Mouse (Mus musculus): Measurements from ENCODE around the gene Dhps. TPM values are rescaled to one million over a fixed set of nuclear protein-coding genes. Genes with fewer than 3 reads are reported as not detected.
"Not testable (repeated sequence)": the region's sequence is repeated elsewhere in the genome, so short reads cannot be mapped to it uniquely, and the experiment has no call there.

Gene Dhps
- polyA plus RNA-seq, 1 experiment from 2014 or later: 67.8 TPM

DNA sequence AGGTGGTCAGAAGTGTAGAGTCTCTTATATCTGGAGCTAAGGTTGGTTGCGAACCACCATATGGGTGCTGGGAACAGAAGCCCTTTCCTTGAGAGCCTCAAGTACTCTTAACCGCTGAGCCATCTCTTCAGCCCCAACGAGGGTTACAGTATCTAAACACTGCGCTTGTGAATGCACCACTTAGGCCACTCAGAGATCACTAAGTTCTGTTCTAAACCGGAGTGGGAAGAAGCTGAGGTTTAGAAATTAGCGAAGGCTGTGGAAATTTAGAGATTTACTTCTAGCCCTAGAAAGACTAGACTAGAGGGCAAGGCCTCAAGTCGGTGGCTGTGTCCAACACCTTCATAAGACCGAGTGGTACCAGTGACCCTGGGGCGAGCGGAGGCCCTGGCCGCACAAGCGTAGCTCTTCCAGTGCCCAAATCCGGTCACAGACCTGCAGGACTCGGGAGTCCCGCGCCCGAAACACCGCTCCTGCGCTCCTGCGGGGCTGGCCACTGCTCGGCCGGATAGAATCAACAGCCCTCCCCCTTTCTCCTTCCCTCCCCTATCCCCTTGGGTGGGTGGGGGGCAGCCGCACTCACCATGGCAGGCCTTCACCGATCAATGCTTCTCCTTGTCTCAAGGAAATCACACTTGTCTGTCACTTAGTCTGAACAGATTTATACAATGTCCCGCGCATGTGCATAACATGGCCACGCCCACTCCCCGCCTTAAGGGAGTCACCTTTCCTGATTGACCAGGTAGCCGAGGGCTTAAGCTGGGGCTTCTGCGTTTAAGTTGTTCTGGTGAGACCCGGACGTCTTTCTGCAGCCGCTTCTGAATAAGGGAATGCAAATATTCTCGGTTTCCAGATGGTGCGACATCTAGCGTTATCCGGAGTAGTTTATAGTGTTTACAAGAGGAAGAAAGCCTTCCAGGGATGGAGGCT, 47.8 kb downstream of the Dhps start:
- Histone ChIP-seq H3K4me2 (replicated peaks; ENCODE audit: low read depth, low read length) (peak overlapping the region; percentile 49), H3K9ac (ENCODE audit: low read depth, low read length) (peak overlapping the region; percentile 69; the same call in 1 of the 2 replicates), H3K36me3 (ENCODE audit: control insufficient read depth, insufficient read depth, low read length) (no peaks in the 10 kb centered on the region), H3K4me1 (replicated peaks; ENCODE audit: control insufficient read depth, insufficient read depth, low read length) (no peaks in the 10 kb centered on the region), H3K9me3 (ENCODE audit: control insufficient read depth, low read length) (no peaks in the 10 kb centered on the region), H3K27me3 (ENCODE audit: control insufficient read depth, insufficient read depth, low read length) (no peaks in the 10 kb centered on the region), H3K27ac (ENCODE audit: low read depth, low read length) (peak overlapping the region; percentile 45; the same call in 1 of the 2 replicates), H3K4me3 (ENCODE audit: low read depth, low read length) (peak overlapping the region; percentile 58)
- ATAC-seq (ENCODE audit: low FRiP score): peak; percentile 71
- 7% methylated on average over 37 of the region's 37 CpGs for WGBS
- peak; percentile 84 for DNase-seq (ENCODE audit: low spot score)

DNA sequence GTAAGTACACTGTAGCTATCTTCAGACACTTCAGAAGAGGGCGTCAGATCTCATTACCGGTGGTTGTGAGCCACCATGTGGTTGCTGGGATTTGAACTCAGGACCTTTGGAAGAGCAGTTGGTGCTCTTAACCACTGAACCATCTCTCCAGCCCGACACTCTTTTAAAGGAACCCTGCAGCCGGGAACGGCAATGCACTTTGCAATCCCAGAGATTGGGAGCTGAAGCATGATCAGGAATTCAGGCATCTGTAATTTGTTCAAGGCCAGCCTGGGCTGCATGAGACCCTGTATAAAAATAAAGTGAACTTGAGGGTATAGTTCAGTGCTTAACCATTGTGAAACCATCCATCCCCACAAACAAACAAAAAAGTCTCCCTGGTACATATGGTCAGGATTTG, 48.7 kb downstream of the Dhps start:
- not testable (repeated sequence) for H3K27me3 ChIP-seq (ENCODE audit: control insufficient read depth, insufficient read depth, low read length); H3K9me3 ChIP-seq (ENCODE audit: control insufficient read depth, low read length); H3K4me2 ChIP-seq (replicated peaks; ENCODE audit: low read depth, low read length); H3K27ac ChIP-seq (ENCODE audit: low read depth, low read length); H3K36me3 ChIP-seq (ENCODE audit: control insufficient read depth, insufficient read depth, low read length); DNase-seq (ENCODE audit: low spot score); H3K4me1 ChIP-seq (replicated peaks; ENCODE audit: control insufficient read depth, insufficient read depth, low read length); H3K9ac ChIP-seq (ENCODE audit: low read depth, low read length); ATAC-seq (ENCODE audit: low FRiP score); H3K4me3 ChIP-seq (ENCODE audit: low read depth, low read length)
- WGBS: 87% methylated on average over 5 of the region's 5 CpGs

DNA sequence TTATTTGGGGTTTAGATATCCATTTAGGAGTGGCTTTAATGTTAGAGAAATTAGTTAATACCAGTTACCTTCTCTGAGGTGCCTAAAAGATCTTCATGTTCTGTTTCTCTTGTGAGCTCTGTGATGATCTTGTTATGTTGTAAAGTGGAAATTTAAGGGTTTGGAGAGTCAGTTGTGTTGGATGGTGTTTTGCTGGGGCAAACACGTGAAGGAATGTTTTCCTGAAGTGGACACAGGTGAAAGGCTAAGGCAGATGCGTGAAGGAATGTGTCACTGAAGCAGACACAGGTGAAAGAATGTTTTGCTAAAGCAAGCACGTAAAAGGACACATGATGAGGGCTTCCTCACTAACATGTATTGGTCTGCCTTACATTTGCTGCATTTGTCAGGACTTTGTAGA, 51.4 kb downstream of the Dhps start, which contains the start of gene Zfp791:
Gene Zfp791 (minus strand): TSS at position 101 of the 400 bp plus-strand sequence.
- Histone ChIP-seq H3K27me3 (ENCODE audit: control insufficient read depth, insufficient read depth, low read length) (no peaks in the 10 kb centered on the region), H3K4me2 (replicated peaks; ENCODE audit: low read depth, low read length) (no peak within 1 kb of the TSS), H3K27ac (ENCODE audit: low read depth, low read length) (no peak within 1 kb of the TSS), H3K4me1 (replicated peaks; ENCODE audit: control insufficient read depth, insufficient read depth, low read length) (no peaks in the 10 kb centered on the region), H3K9ac (ENCODE audit: low read depth, low read length) (no peak within 1 kb of the TSS), H3K4me3 (ENCODE audit: low read depth, low read length) (no peak within 1 kb of the TSS), H3K9me3 (ENCODE audit: control insufficient read depth, low read length) (no peaks in the 10 kb centered on the region), H3K36me3 (ENCODE audit: control insufficient read depth, insufficient read depth, low read length) (no peaks in the 10 kb centered on the region)
- DNase-seq (ENCODE audit: low spot score): no peak
- WGBS: 77% methylated on average over 3 of the region's 3 CpGs
- ATAC-seq (ENCODE audit: low FRiP score): no peak

DNA sequence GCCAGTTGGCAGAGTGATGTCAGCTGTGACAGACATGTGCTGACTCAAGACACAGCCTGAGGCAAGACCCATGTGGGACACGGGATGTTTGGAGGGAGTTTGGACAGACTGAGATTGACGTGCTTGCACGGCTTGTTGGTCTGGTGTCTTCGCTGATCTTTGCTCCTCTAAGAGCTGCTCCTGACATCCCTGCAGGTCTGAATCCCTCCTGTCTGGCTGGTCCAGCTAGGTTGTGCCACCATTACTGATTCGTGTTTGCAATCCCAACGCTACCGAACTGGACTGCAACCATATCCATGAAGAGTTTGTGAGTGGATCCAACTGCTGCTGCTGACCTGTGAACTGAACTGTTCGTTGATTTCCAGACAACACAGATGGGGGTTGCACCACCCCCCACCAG, 52.1 kb downstream of the Dhps start:
- H3K9me3 ChIP-seq (ENCODE audit: control insufficient read depth, low read length): no peaks in the 10 kb centered on the region
- H3K4me2 ChIP-seq (replicated peaks; ENCODE audit: low read depth, low read length): no peak overlapping the region
- DNase-seq (ENCODE audit: low spot score) (no peak), ATAC-seq (ENCODE audit: low FRiP score) (no peak)
- no peak overlapping the region for H3K4me3 ChIP-seq (ENCODE audit: low read depth, low read length)
- H3K27ac ChIP-seq (ENCODE audit: low read depth, low read length): no peak overlapping the region
- H3K36me3 ChIP-seq (ENCODE audit: control insufficient read depth, insufficient read depth, low read length): no peaks in the 10 kb centered on the region
- no peaks in the 10 kb centered on the region for H3K27me3 ChIP-seq (ENCODE audit: control insufficient read depth, insufficient read depth, low read length)
- H3K9ac ChIP-seq (ENCODE audit: low read depth, low read length): no peak overlapping the region
- 89% methylated on average over 8 of the region's 8 CpGs for WGBS
- no peaks in the 10 kb centered on the region for H3K4me1 ChIP-seq (replicated peaks; ENCODE audit: control insufficient read depth, insufficient read depth, low read length)

Other genes with a start within 250 kb of the Dhps start
- gene Dand5, start 248.9 kb upstream of the Dhps start, polyA plus RNA-seq (2014; fragmentation: Nextera tagmentation; extraction: Ambion mirVana): 6.2 and 7.1 TPM in 2 replicates
- 36.0 and 37.2 TPM in 2 replicates for gene Gadd45gip1, start 240.2 kb upstream of the Dhps start, polyA plus RNA-seq (2014; fragmentation: Nextera tagmentation; extraction: Ambion mirVana)
- gene Rad23a, start 231.1 kb upstream of the Dhps start, polyA plus RNA-seq (2014; fragmentation: Nextera tagmentation; extraction: Ambion mirVana): 88.6 and 91.3 TPM in 2 replicates
- 837 and 845 TPM in 2 replicates for gene Calr, start 224.8 kb upstream of the Dhps start, polyA plus RNA-seq (2014; fragmentation: Nextera tagmentation; extraction: Ambion mirVana)
- 89.6 and 91.4 TPM in 2 replicates for gene Farsa, start 214.8 kb upstream of the Dhps start, polyA plus RNA-seq (2014; fragmentation: Nextera tagmentation; extraction: Ambion mirVana)
- 51.1 and 57.8 TPM in 2 replicates for gene Syce2, start 199.6 kb upstream of the Dhps start, polyA plus RNA-seq (2014; fragmentation: Nextera tagmentation; extraction: Ambion mirVana)
- gene Gcdh, start 177.8 kb upstream of the Dhps start, polyA plus RNA-seq (2014; fragmentation: Nextera tagmentation; extraction: Ambion mirVana): 29.2 and 30.5 TPM in 2 replicates
- 12.0 and 14.8 TPM in 2 replicates for gene Klf1, start 169.8 kb upstream of the Dhps start, polyA plus RNA-seq (2014; fragmentation: Nextera tagmentation; extraction: Ambion mirVana)
- 5.8 and 6.4 TPM in 2 replicates for gene Dnase2a, start 163.2 kb upstream of the Dhps start, polyA plus RNA-seq (2014; fragmentation: Nextera tagmentation; extraction: Ambion mirVana)
- 10.2 and 11.4 TPM in 2 replicates for gene Mast1, start 134.4 kb upstream of the Dhps start, polyA plus RNA-seq (2014; fragmentation: Nextera tagmentation; extraction: Ambion mirVana)
- 0.14 TPM in 1 of 2 replicates, not detected in the other for gene Rtbdn, start 124.8 kb upstream of the Dhps start, polyA plus RNA-seq (2014; fragmentation: Nextera tagmentation; extraction: Ambion mirVana)
- not detected in 2 replicates for gene Gm49661, start 102.3 kb upstream of the Dhps start, polyA plus RNA-seq (2014; fragmentation: Nextera tagmentation; extraction: Ambion mirVana)
- 1,367 and 1,409 TPM in 2 replicates for gene Prdx2, start 102.2 kb upstream of the Dhps start, polyA plus RNA-seq (2014; fragmentation: Nextera tagmentation; extraction: Ambion mirVana)
- gene Rnaseh2a, start 102.0 kb upstream of the Dhps start, polyA plus RNA-seq (2014; fragmentation: Nextera tagmentation; extraction: Ambion mirVana): 98.5 and 104 TPM in 2 replicates
- gene Junb, start 93.0 kb upstream of the Dhps start, polyA plus RNA-seq (2014; fragmentation: Nextera tagmentation; extraction: Ambion mirVana): 6.2 and 6.4 TPM in 2 replicates
- 9.5 and 10.3 TPM in 2 replicates for gene Hook2, start 81.2 kb upstream of the Dhps start, polyA plus RNA-seq (2014; fragmentation: Nextera tagmentation; extraction: Ambion mirVana)
- gene Best2, start 57.2 kb upstream of the Dhps start, polyA plus RNA-seq (2014; fragmentation: Nextera tagmentation; extraction: Ambion mirVana): not detected in 2 replicates
- gene Asna1, start 46.5 kb upstream of the Dhps start, polyA plus RNA-seq (2014; fragmentation: Nextera tagmentation; extraction: Ambion mirVana): 134 TPM in 2 replicates
- gene Trir, start 44.9 kb upstream of the Dhps start, polyA plus RNA-seq (2014; fragmentation: Nextera tagmentation; extraction: Ambion mirVana): 180 and 186 TPM in 2 replicates
- gene Tnpo2, start 34.8 kb upstream of the Dhps start, polyA plus RNA-seq (2014; fragmentation: Nextera tagmentation; extraction: Ambion mirVana): 18.8 and 24.6 TPM in 2 replicates
- gene Fbxw9, start 11.7 kb upstream of the Dhps start, polyA plus RNA-seq (2014; fragmentation: Nextera tagmentation; extraction: Ambion mirVana): 27.2 and 27.4 TPM in 2 replicates
- not detected in 2 replicates for gene Gm5741, start 3.8 kb upstream of the Dhps start, polyA plus RNA-seq (2014; fragmentation: Nextera tagmentation; extraction: Ambion mirVana)
- 116 and 123 TPM in 2 replicates for gene Wdr83os, start 9.0 kb downstream of the Dhps start, polyA plus RNA-seq (2014; fragmentation: Nextera tagmentation; extraction: Ambion mirVana)
- 52.6 and 55.9 TPM in 2 replicates for gene Wdr83, start 9.5 kb downstream of the Dhps start, polyA plus RNA-seq (2014; fragmentation: Nextera tagmentation; extraction: Ambion mirVana)
- gene Man2b1, start 11.5 kb downstream of the Dhps start, polyA plus RNA-seq (2014; fragmentation: Nextera tagmentation; extraction: Ambion mirVana): 16.7 and 16.9 TPM in 2 replicates
- 1.0 and 1.2 TPM in 2 replicates for gene Zfp791, start 51.3 kb downstream of the Dhps start, polyA plus RNA-seq (2014; fragmentation: Nextera tagmentation; extraction: Ambion mirVana)
- not detected in 2 replicates for gene Cks1brt, start 80.2 kb downstream of the Dhps start, polyA plus RNA-seq (2014; fragmentation: Nextera tagmentation; extraction: Ambion mirVana)
- gene Olfr371, start 154.2 kb downstream of the Dhps start, polyA plus RNA-seq (2014; fragmentation: Nextera tagmentation; extraction: Ambion mirVana): not detected in 2 replicates
- 125 and 127 TPM in 2 replicates for gene Orc6, start 227.9 kb downstream of the Dhps start, polyA plus RNA-seq (2014; fragmentation: Nextera tagmentation; extraction: Ambion mirVana)
- gene Vps35, start 228.0 kb downstream of the Dhps start, polyA plus RNA-seq (2014; fragmentation: Nextera tagmentation; extraction: Ambion mirVana): 174 and 194 TPM in 2 replicates